Mouse (Mus musculus) megakaryocyte, embryonic 14.5 days (primary cell): ENCODE data around the gene Fkbp8. TPM values are rescaled to one million over a fixed set of nuclear protein-coding genes. Genes with fewer than 3 reads are reported as not detected.

Experiments used
- H3K27me3 ChIP-seq: replicated peaks from 2 replicates; pipeline ENCODE3; 2012; ENCODE audit warnings: inconsistent platforms
- H3K36me3 ChIP-seq: replicated peaks from 2 replicates; pipeline ENCODE3; 2012; ENCODE audit warnings: low read length, inconsistent platforms, mixed read lengths
- H3K4me1 ChIP-seq: 2 replicates; pipeline ENCODE4 v1.6.1; 2012; ENCODE audit warnings: inconsistent platforms
- H3K4me3 ChIP-seq: replicated peaks from 2 replicates; pipeline ENCODE3; 2012; ENCODE audit warnings: moderate library complexity, mild to moderate bottlenecking, inconsistent platforms
- H3K9me3 ChIP-seq: 2 replicates; pipeline ENCODE4 v1.6.1; 2012; ENCODE audit warnings: inconsistent platforms
- FLI1 ChIP-seq: IDR thresholded peaks from 2 replicates; pipeline ENCODE4 v1.6.1; 2012; ENCODE audit warnings: low read length, inconsistent platforms, mixed read lengths
- GATA1 ChIP-seq: IDR thresholded peaks from 3 replicates; pipeline ENCODE4 v1.6.1; 2012; ENCODE audit warnings: mixed read lengths, low read length, inconsistent platforms, borderline replicate concordance
- polyA plus RNA-seq: library from polyadenylated mRNA; stranded (reverse); fragments of >175 nt; gene quantifications from 2 replicates; pipeline ENCODE4 v1.2.3, GENCODE M21; 2012; ENCODE audit warnings: low replicate concordance; ENCODE audit not compliant: insufficient read depth

Gene Fkbp8
- polyA plus RNA-seq, 1 experiment, result 3,667 TPM

GRCm38 (mm10) chr8:70563763-70564387 lies 36.4 kb downstream of the Fkbp8 start:
- no peak for TF ChIP-seq FLI1
- TF ChIP-seq GATA1, result no peak
- peaks cover 82% of the 10 kb centered on the region for H3K36me3 ChIP-seq
- no peaks in the 10 kb centered on the region for H3K27me3 ChIP-seq
- H3K4me1 ChIP-seq, result peaks cover 89% of the 10 kb centered on the region
- H3K9me3 ChIP-seq, result no peaks in the 10 kb centered on the region
- H3K4me3 ChIP-seq, result peak overlapping the region; percentile 7

GRCm38 (mm10) chr8:70564696-70565235 lies 37.2 kb downstream of the Fkbp8 start:
- Histone ChIP-seq H3K4me1 (peaks cover 89% of the 10 kb centered on the region), H3K9me3 (no peaks in the 10 kb centered on the region), H3K36me3 (peaks cover 82% of the 10 kb centered on the region), H3K4me3 (peak overlapping the region; percentile 81), H3K27me3 (no peaks in the 10 kb centered on the region)
- TF ChIP-seq GATA1 (no peak), FLI1 (no peak)

- Histone ChIP-seq H3K9me3 (no peaks in the 10 kb centered on the region), H3K4me3 (peak overlapping the region; percentile 81), H3K27me3 (no peaks in the 10 kb centered on the region), H3K36me3 (peaks cover 82% of the 10 kb centered on the region), H3K4me1 (peaks cover 89% of the 10 kb centered on the region)
- TF ChIP-seq GATA1 (no peak), FLI1 (no peak)
These were observed 38.0 kb downstream of the Fkbp8 start for GRCm38 (mm10) chr8:70565561-70565960.

- no peaks in the 10 kb centered on the region for H3K9me3 ChIP-seq
- peaks cover 89% of the 10 kb centered on the region for H3K4me1 ChIP-seq
- H3K27me3 ChIP-seq, result no peaks in the 10 kb centered on the region
- no peak for TF ChIP-seq GATA1
- TF ChIP-seq FLI1, result no peak
- peaks cover 91% of the 10 kb centered on the region for H3K36me3 ChIP-seq
- peak overlapping the region; percentile 60 for H3K4me3 ChIP-seq
These were observed 42.8 kb downstream of the Fkbp8 start for GRCm38 (mm10) chr8:70570360-70570759.

GRCm38 (mm10) chr8:70570990-70571389 lies 43.5 kb downstream of the Fkbp8 start:
- Histone ChIP-seq H3K27me3 (no peaks in the 10 kb centered on the region), H3K9me3 (no peaks in the 10 kb centered on the region), H3K4me1 (peaks cover 85% of the 10 kb centered on the region), H3K4me3 (peak overlapping the region; percentile 78), H3K36me3 (peaks cover 87% of the 10 kb centered on the region)
- TF ChIP-seq GATA1 (no peak), FLI1 (no peak)

GRCm38 (mm10) chr8:70574302-70574701 lies 46.8 kb downstream of the Fkbp8 start:
- TF ChIP-seq FLI1 (no peak), GATA1 (no peak)
- Histone ChIP-seq H3K9me3 (no peaks in the 10 kb centered on the region), H3K4me1 (peaks cover 91% of the 10 kb centered on the region), H3K27me3 (no peaks in the 10 kb centered on the region), H3K36me3 (peaks cover 95% of the 10 kb centered on the region), H3K4me3 (peak overlapping the region; percentile 16)

GRCm38 (mm10) chr8:70574915-70575314 lies 47.4 kb downstream of the Fkbp8 start:
- TF ChIP-seq GATA1 (no peak), FLI1 (no peak)
- Histone ChIP-seq H3K9me3 (no peaks in the 10 kb centered on the region), H3K4me3 (no peak overlapping the region), H3K4me1 (peaks cover 85% of the 10 kb centered on the region), H3K36me3 (peaks cover 91% of the 10 kb centered on the region), H3K27me3 (no peaks in the 10 kb centered on the region)

- H3K4me1 ChIP-seq, result peaks cover 75% of the 10 kb centered on the region
- H3K9me3 ChIP-seq, result no peaks in the 10 kb centered on the region
- no peaks in the 10 kb centered on the region for H3K27me3 ChIP-seq
- H3K4me3 ChIP-seq, result no peak overlapping the region
- no peak for TF ChIP-seq FLI1
- TF ChIP-seq GATA1, result no peak
- peaks cover 91% of the 10 kb centered on the region for H3K36me3 ChIP-seq
These were observed 49.7 kb downstream of the Fkbp8 start for GRCm38 (mm10) chr8:70577207-70577606.

- H3K36me3 ChIP-seq, result peaks cover 97% of the 10 kb centered on the region
- H3K9me3 ChIP-seq, result no peaks in the 10 kb centered on the region
- peaks cover 54% of the 10 kb centered on the region for H3K4me1 ChIP-seq
- H3K4me3 ChIP-seq, result no peak overlapping the region
- no peaks in the 10 kb centered on the region for H3K27me3 ChIP-seq
- TF ChIP-seq FLI1, result no peak
- TF ChIP-seq GATA1, result no peak
These were observed 56.2 kb downstream of the Fkbp8 start for GRCm38 (mm10) chr8:70583476-70584387.

GRCm38 (mm10) chr8:70584606-70585257 lies 57.2 kb downstream of the Fkbp8 start:
- H3K27me3 ChIP-seq, result no peaks in the 10 kb centered on the region
- H3K9me3 ChIP-seq, result no peaks in the 10 kb centered on the region
- H3K4me1 ChIP-seq, result peaks cover 57% of the 10 kb centered on the region
- H3K36me3 ChIP-seq, result peaks cover 99% of the 10 kb centered on the region
- H3K4me3 ChIP-seq, result peak overlapping the region; percentile 50
- TF ChIP-seq GATA1 (no peak), FLI1 (no peak)

Other genes starting within 250 kb of the Fkbp8 start
- gene Homer3, start 244.9 kb upstream of the Fkbp8 start, polyA plus RNA-seq, result 192 and 246 TPM in 2 replicates
- 29.5 and 36.4 TPM in 2 replicates for gene Ddx49, start 225.2 kb upstream of the Fkbp8 start, polyA plus RNA-seq
- gene Cope, start 225.2 kb upstream of the Fkbp8 start, polyA plus RNA-seq, result 335 and 566 TPM in 2 replicates
- gene Cers1, start 211.9 kb upstream of the Fkbp8 start, polyA plus RNA-seq, result 0.55 and 1.8 TPM in 2 replicates
- gene Gdf1, start 197.9 kb upstream of the Fkbp8 start, polyA plus RNA-seq, result 0.26 TPM in 1 of 2 replicates, not detected in the other
- gene Upf1, start 174.4 kb upstream of the Fkbp8 start, polyA plus RNA-seq, result 75.0 and 100 TPM in 2 replicates
- gene Comp, start 154.2 kb upstream of the Fkbp8 start, polyA plus RNA-seq, result 0.27 TPM in 1 of 2 replicates, not detected in the other
- gene Crtc1, start 88.1 kb upstream of the Fkbp8 start, polyA plus RNA-seq, result 17.9 and 34.0 TPM in 2 replicates
- 10.3 and 19.1 TPM in 2 replicates for gene Klhl26, start 50.8 kb upstream of the Fkbp8 start, polyA plus RNA-seq
- not detected in 2 replicates for gene Tmem59l, start 40.4 kb upstream of the Fkbp8 start, polyA plus RNA-seq
- gene Crlf1, start 34.6 kb upstream of the Fkbp8 start, polyA plus RNA-seq, result not detected in 2 replicates
- gene Rex1bd, start 21.0 kb upstream of the Fkbp8 start, polyA plus RNA-seq, result 135 and 319 TPM in 2 replicates
- 499 and 989 TPM in 2 replicates for gene Uba52, start 16.9 kb upstream of the Fkbp8 start, polyA plus RNA-seq
- 33.5 and 40.2 TPM in 2 replicates for gene Kxd1, start 232 bp downstream of the Fkbp8 start, polyA plus RNA-seq
- 58.8 and 65.3 TPM in 2 replicates for gene Ell, start 11.7 kb downstream of the Fkbp8 start, polyA plus RNA-seq
- 165 and 201 TPM in 2 replicates for gene Isyna1, start 66.6 kb downstream of the Fkbp8 start, polyA plus RNA-seq
- gene Ssbp4, start 81.1 kb downstream of the Fkbp8 start, polyA plus RNA-seq, result 1,561 and 3,509 TPM in 2 replicates
- 19.0 and 34.7 TPM in 2 replicates for gene Lrrc25, start 88.4 kb downstream of the Fkbp8 start, polyA plus RNA-seq
- 2.5 and 4.5 TPM in 2 replicates for gene Gdf15, start 104.7 kb downstream of the Fkbp8 start, polyA plus RNA-seq
- 10.2 and 10.5 TPM in 2 replicates for gene Pgpep1, start 132.7 kb downstream of the Fkbp8 start, polyA plus RNA-seq
- 103 and 569 TPM in 2 replicates for gene Lsm4, start 145.5 kb downstream of the Fkbp8 start, polyA plus RNA-seq
- gene Jund, start 171.2 kb downstream of the Fkbp8 start, polyA plus RNA-seq, result 972 and 2,520 TPM in 2 replicates
- not detected in 2 replicates for gene Iqcn, start 175.7 kb downstream of the Fkbp8 start, polyA plus RNA-seq
- 0.26 TPM in 1 of 2 replicates, not detected in the other for gene Gm3336, start 190.8 kb downstream of the Fkbp8 start, polyA plus RNA-seq
- gene Pde4c, start 196.0 kb downstream of the Fkbp8 start, polyA plus RNA-seq, result 0.03 TPM in 1 of 2 replicates, not detected in the other
- gene Rab3a, start 227.0 kb downstream of the Fkbp8 start, polyA plus RNA-seq, result 7.8 and 38.4 TPM in 2 replicates
- gene Mpv17l2, start 233.2 kb downstream of the Fkbp8 start, polyA plus RNA-seq, result 99.7 and 186 TPM in 2 replicates
- 51.5 and 59.4 TPM in 2 replicates for gene Pik3r2, start 249.0 kb downstream of the Fkbp8 start, polyA plus RNA-seq